ENCODE assay signal across 18 mouse cellular contexts in the genomic region with DNA sequence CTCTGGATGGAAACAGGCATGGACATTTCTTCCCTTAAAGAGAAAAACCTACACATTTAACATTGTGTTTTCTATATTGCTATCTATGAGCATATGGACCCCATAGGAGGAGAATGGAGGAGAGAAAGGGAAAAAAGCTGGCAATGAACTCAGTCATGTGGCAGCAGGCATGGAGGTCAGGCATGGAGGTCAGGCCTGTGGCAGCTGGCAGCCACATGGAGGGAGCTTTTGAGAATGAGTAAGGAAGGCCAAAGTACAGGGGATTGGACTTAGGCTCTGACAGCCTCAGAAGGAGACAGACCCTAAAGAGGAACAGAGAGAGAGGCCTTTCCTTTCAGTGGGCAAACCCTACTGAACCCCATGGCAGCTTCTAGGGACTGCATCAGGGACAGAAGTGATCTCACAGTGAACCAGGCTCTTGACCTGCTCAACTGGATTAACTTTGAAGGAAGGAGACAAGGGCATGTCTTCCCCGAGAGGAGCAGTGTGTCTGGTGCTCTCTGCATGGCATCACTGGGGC.
DNase-seq lines count a peak whose midpoint lies in the region; ATAC-seq lines count a peak whose summit lies in the region.
"Had no signal": no experiment of that assay in that cellular context is flagged by ENCODE, and none has a peak within 500 bp of the region (broad histone marks: within the 10 kb centered on the region; RNA-seq: fewer than 3 reads in every experiment).

No protein-coding gene starts in this region.

- DNase-seq in heart, adult 11 months: peak; percentile 59
- no peak for DNase-seq in heart, postnatal 4 days
- peak; percentile 46 for DNase-seq in neural tube, embryonic 10.5 days (ENCODE audit: extremely low spot score, low spot score)
- peak; percentile 66 for DNase-seq in kidney, adult 9 months
- DNase-seq in thymus, postnatal 36 days: no peak
- no peak for DNase-seq in right cerebral cortex, postnatal 10 days (ENCODE audit: low spot score in 2 of 2)
- DNase-seq: adrenal gland, postnatal 14 days; B cell, adult 2 months; cerebellum, postnatal 36 days; forebrain, postnatal 0 days; gastrocnemius, postnatal 36 days had no signal

- peaks cover 14% of the 10 kb centered on the region; the same call in 1 of the 2 replicates for H3K4me1 ChIP-seq in neural tube, embryonic 15.5 days

- no peak overlapping the region for H3K4me2 ChIP-seq in neural tube, embryonic 15.5 days
- H3K4me2 ChIP-seq: heart, embryonic 13.5 days; hindbrain, embryonic 12.5 days; lung, embryonic 15.5 days had no signal

- H3K36me3 ChIP-seq in neural tube, embryonic 15.5 days: no peaks in the 10 kb centered on the region
- H3K36me3 ChIP-seq: heart, embryonic 13.5 days; hindbrain, embryonic 12.5 days; lung, embryonic 15.5 days had no signal

- no peak overlapping the region for H3K27ac ChIP-seq in neural tube, embryonic 15.5 days (replicated peaks)
- H3K27ac ChIP-seq: heart, embryonic 13.5 days; hindbrain, embryonic 12.5 days; lung, embryonic 15.5 days had no signal

- H3K27me3 ChIP-seq in neural tube, embryonic 15.5 days (replicated peaks): no peaks in the 10 kb centered on the region
- H3K27me3 ChIP-seq: heart, embryonic 13.5 days; hindbrain, embryonic 12.5 days; lung, embryonic 15.5 days; megakaryocyte, embryonic 14.5 days had no signal

- H3K4me3 ChIP-seq in neural tube, embryonic 15.5 days (replicated peaks): no peak overlapping the region
- H3K4me3 ChIP-seq: heart, embryonic 13.5 days; hindbrain, embryonic 12.5 days; lung, embryonic 15.5 days; megakaryocyte, embryonic 14.5 days; myocyte had no signal

- H3K9ac ChIP-seq in neural tube, embryonic 15.5 days (replicated peaks): no peak overlapping the region
- H3K9ac ChIP-seq: forebrain, postnatal 0 days; heart, embryonic 13.5 days; hindbrain, embryonic 12.5 days; lung, embryonic 15.5 days had no signal

- WGBS in neural tube, embryonic 15.5 days: 95% methylated on average over 1 of the region's 1 CpGs

- H3K9me3 ChIP-seq in neural tube, embryonic 15.5 days (replicated peaks): no peaks in the 10 kb centered on the region
- H3K9me3 ChIP-seq: heart, embryonic 13.5 days; hindbrain, embryonic 12.5 days; lung, embryonic 15.5 days; megakaryocyte, embryonic 14.5 days had no signal

- ATAC-seq in neural tube, embryonic 15.5 days (ENCODE audit: low FRiP score): no peak
- 0 out of 2 replicates have a peak, but pooled peaks have one; percentile 17 for ATAC-seq in neutrophil, adult 5-6 weeks (ENCODE audit: extremely low read depth, insufficient number of reproducible peaks, low FRiP score, poor library complexity, severe bottlenecking)
- ATAC-seq: forebrain, postnatal 0 days had no signal

Comparison
In these comparisons a context has a peak if more than half of its experiments do, and no peak if none do; other contexts are left out.
1. DNase-seq: peak in heart, adult 11 months (single experiment), neural tube, embryonic 10.5 days (single experiment) and kidney, adult 9 months (single experiment); none in heart, postnatal 4 days (single experiment), thymus, postnatal 36 days (0 of 2) and right cerebral cortex, postnatal 10 days (0 of 2).